In the genomic region with DNA sequence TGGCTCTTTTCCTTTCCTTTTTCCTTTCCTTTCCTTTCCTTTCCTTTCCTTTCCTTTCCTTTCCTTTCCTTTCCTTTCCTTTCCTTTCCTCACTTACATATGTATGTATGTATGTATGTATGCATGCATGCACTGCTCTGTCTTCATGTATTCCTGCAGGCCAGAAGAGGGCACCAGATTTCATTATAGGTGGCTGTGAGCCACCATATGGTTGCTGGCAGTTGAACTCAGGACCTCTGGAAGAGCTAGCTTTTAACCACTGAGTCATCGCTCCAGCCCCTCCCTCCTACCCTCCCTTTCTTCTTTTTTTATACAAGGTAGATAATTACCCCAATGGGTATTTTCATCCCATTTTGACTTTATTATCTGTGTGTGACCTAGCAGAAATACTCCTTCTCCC, we compare ENCODE assay signal across 23 mouse cellular contexts. TPM values are rescaled to one million over a fixed set of nuclear protein-coding genes. Genes with fewer than 3 reads are reported as not detected.
DNase-seq lines count a peak whose midpoint lies in the region; ATAC-seq and TF ChIP-seq lines count a peak whose summit lies in the region.
"Had no signal": no experiment of that assay in that cellular context is flagged by ENCODE, and none has a peak within 500 bp of the region (broad histone marks: within the 10 kb centered on the region; RNA-seq: fewer than 3 reads in every experiment).

No protein-coding gene starts in this region.

- H3K9me3 ChIP-seq in intestine, postnatal 0 days (ENCODE audit: control insufficient read depth) = no peaks in the 10 kb centered on the region
- H3K9me3 ChIP-seq in intestine, embryonic 15.5 days = no peaks in the 10 kb centered on the region
- no peaks in the 10 kb centered on the region for H3K9me3 ChIP-seq in CH12.LX (replicated peaks; ENCODE audit: low read length)
- H3K9me3 ChIP-seq in intestine, embryonic 16.5 days (ENCODE audit: control insufficient read depth, low read length) = no peaks in the 10 kb centered on the region
- H3K9me3 ChIP-seq: forebrain, embryonic 15.5 days; heart, embryonic 15.5 days; limb, embryonic 12.5 days had no signal

- peaks cover under 1% of the 10 kb centered on the region; the same call in 1 of the 2 replicates for H3K36me3 ChIP-seq in intestine, postnatal 0 days (ENCODE audit: control insufficient read depth, insufficient read depth)
- no peaks in the 10 kb centered on the region for H3K36me3 ChIP-seq in intestine, embryonic 15.5 days
- peaks cover 0 to 47% of the 10 kb centered on the region in 2 experiments for H3K36me3 ChIP-seq in CH12.LX (replicated peaks in 1 of 2; ENCODE audit: control insufficient read depth in 1 of 2, insufficient read depth in 1 of 2, low read length in 1 of 2)
- H3K36me3 ChIP-seq in intestine, embryonic 16.5 days (ENCODE audit: control insufficient read depth, insufficient read depth, low read length) = 0 out of 2 replicates have a peak, but pooled peaks cover 6% of the 10 kb centered on the region
- H3K36me3 ChIP-seq: forebrain, embryonic 15.5 days had no signal

- no peaks in the 10 kb centered on the region for H3K4me1 ChIP-seq in intestine, postnatal 0 days (replicated peaks; ENCODE audit: control insufficient read depth, insufficient read depth, low read length)
- no peaks in the 10 kb centered on the region for H3K4me1 ChIP-seq in intestine, embryonic 15.5 days (replicated peaks)
- peaks cover 0 to 20% of the 10 kb centered on the region in 2 experiments; a peak in 2 of 4 replicates for H3K4me1 ChIP-seq in CH12.LX (ENCODE audit: control insufficient read depth in 1 of 2, insufficient read depth in 2 of 2)
- H3K4me1 ChIP-seq in intestine, embryonic 16.5 days (ENCODE audit: control insufficient read depth, insufficient read depth, low read length) = no peaks in the 10 kb centered on the region
- H3K4me1 ChIP-seq: forebrain, embryonic 15.5 days; limb, embryonic 12.5 days had no signal

- no peak for ATAC-seq in intestine, postnatal 0 days
- ATAC-seq in intestine, embryonic 15.5 days = no peak
- ATAC-seq in megakaryocyte, adult 5-6 weeks (ENCODE audit: poor library complexity, severe bottlenecking) = no peak
- no peak for ATAC-seq in intestine, embryonic 16.5 days
- ATAC-seq: CD4-positive, CD25-positive, alpha-beta regulatory T cell, adult 4 months; forebrain, embryonic 15.5 days had no signal

- H3K4me2 ChIP-seq in intestine, postnatal 0 days (replicated peaks; ENCODE audit: low read depth) = no peak overlapping the region
- no peak overlapping the region for H3K4me2 ChIP-seq in intestine, embryonic 15.5 days (replicated peaks)
- H3K4me2 ChIP-seq in CH12.LX (ENCODE audit: insufficient read depth, low read depth, poor library complexity, severe bottlenecking) = no peak overlapping the region
- H3K4me2 ChIP-seq in intestine, embryonic 16.5 days (ENCODE audit: low read depth, low read length) = no peak overlapping the region
- H3K4me2 ChIP-seq: forebrain, embryonic 15.5 days; heart, embryonic 15.5 days; limb, embryonic 12.5 days had no signal

- DNase-seq in 3T3-L1 (ENCODE audit: low read depth, low spot score) = peak; percentile 29
- DNase-seq in CH12.LX (ENCODE audit: extremely low read depth) = no peak
- peak; percentile 42 for DNase-seq in ZHBTc4 (ENCODE audit: low read depth, low spot score)
- DNase-seq: cerebellum, adult 11 months; heart, adult 11 months; kidney, adult 11 months; kidney, postnatal 14 days; midbrain, embryonic 14.5 days; retina, postnatal 1 day; thymus, adult 18-20 months had no signal

- peak; percentile 18 for TF ChIP-seq RAD21 in CH12.LX (IDR thresholded peaks at IDR 0.05; ENCODE audit: low read depth, low read length)

- dilution Hi-C loops in CH12.LX (cut with MboI; ENCODE audit: extremely low pct_ligation_motif_present, extremely low pct_unique_long_range_greater_than_20kb, low sequenced_read_pairs) = no loop called here

- WGBS in intestine, postnatal 0 days = 97% methylated on average over 1 of the region's 1 CpGs
- WGBS in intestine, embryonic 15.5 days = 97% methylated on average over 1 of the region's 1 CpGs
- WGBS in intestine, embryonic 16.5 days = 96% methylated on average over 1 of the region's 1 CpGs

- in situ Hi-C loops in CH12.LX (cut with MboI; ENCODE audit: low pct_ligation_motif_present, low pct_unique_long_range_greater_than_20kb, low sequenced_read_pairs) = no loop called here

- peak; percentile 45 for TF ChIP-seq CTCF in intestine, postnatal 0 days (IDR thresholded peaks at IDR 0.05; ENCODE audit: low read depth)
- peak in 1 of 2 experiments; percentile 52; a peak in 2 of 4 replicates for TF ChIP-seq CTCF in CH12.LX (conservative IDR thresholded peaks at IDR 0.05 in 1 of 2, IDR thresholded peaks at IDR 0.05 in 1 of 2; ENCODE audit: low read depth in 2 of 2, low read length in 2 of 2)

- no peak for TF ChIP-seq POLR2A in CH12.LX (IDR thresholded peaks at IDR 0.05; ENCODE audit: low read depth, low read length)

- H3K27me3 ChIP-seq in intestine, postnatal 0 days (replicated peaks; ENCODE audit: control insufficient read depth, insufficient read depth, low read length) = no peaks in the 10 kb centered on the region
- no peaks in the 10 kb centered on the region for H3K27me3 ChIP-seq in intestine, embryonic 15.5 days (replicated peaks)
- no peaks in the 10 kb centered on the region for H3K27me3 ChIP-seq in CH12.LX (replicated peaks)
- H3K27me3 ChIP-seq in intestine, embryonic 16.5 days (replicated peaks; ENCODE audit: control insufficient read depth, insufficient read depth, low read length) = no peaks in the 10 kb centered on the region
- H3K27me3 ChIP-seq: forebrain, embryonic 15.5 days; heart, embryonic 15.5 days; limb, embryonic 12.5 days had no signal

- H3K4me3 ChIP-seq in intestine, postnatal 0 days (ENCODE audit: low read depth, low read length) = no peak overlapping the region
- no peak overlapping the region for H3K4me3 ChIP-seq in intestine, embryonic 15.5 days (replicated peaks)
- H3K4me3 ChIP-seq in CH12.LX (replicated peaks in 1 of 3; ENCODE audit: low read depth in 2 of 3, low read length in 2 of 3, poor library complexity in 1 of 3) = no peak overlapping the region
- no peak overlapping the region for H3K4me3 ChIP-seq in intestine, embryonic 16.5 days (ENCODE audit: low read length)
- H3K4me3 ChIP-seq: erythroblast, embryonic 14.5 days; forebrain, embryonic 15.5 days; heart, embryonic 15.5 days; limb, embryonic 12.5 days had no signal

- no peaks in the 10 kb centered on the region for H3K79me2 ChIP-seq in CH12.LX (replicated peaks; ENCODE audit: control insufficient read depth, extremely low read depth, insufficient read depth, poor library complexity, severe bottlenecking)

- no peak for TF ChIP-seq EP300 in CH12.LX (IDR thresholded peaks at IDR 0.05; ENCODE audit: low read length)

- H3K9ac ChIP-seq in intestine, postnatal 0 days (ENCODE audit: low read depth, low read length) = no peak overlapping the region
- H3K9ac ChIP-seq in intestine, embryonic 15.5 days = no peak overlapping the region
- H3K9ac ChIP-seq in CH12.LX (ENCODE audit: insufficient read depth, low read depth) = no peak overlapping the region
- H3K9ac ChIP-seq in intestine, embryonic 16.5 days (ENCODE audit: low read depth, low read length) = no peak overlapping the region
- H3K9ac ChIP-seq: forebrain, embryonic 15.5 days; heart, embryonic 15.5 days; limb, embryonic 12.5 days had no signal

- H3K27ac ChIP-seq in intestine, postnatal 0 days (ENCODE audit: low read depth, low read length) = no peak overlapping the region
- no peak overlapping the region for H3K27ac ChIP-seq in intestine, embryonic 15.5 days
- H3K27ac ChIP-seq in CH12.LX (ENCODE audit: insufficient read depth, low read depth) = no peak overlapping the region
- H3K27ac ChIP-seq in intestine, embryonic 16.5 days (ENCODE audit: low read length) = no peak overlapping the region
- H3K27ac ChIP-seq: forebrain, embryonic 15.5 days; heart, embryonic 15.5 days; limb, embryonic 12.5 days; macrophage had no signal

TF ChIP-seq in CH12.LX, 34 proteins besides CTCF, POLR2A, EP300 and RAD21:
- TF ChIP-seq CHD1 (IDR thresholded peaks at IDR 0.05; ENCODE audit: low read depth, low read length) (no peak), ZC3H11A (IDR thresholded peaks at IDR 0.05; ENCODE audit: low read depth, low read length) (no peak), GABPA (IDR thresholded peaks at IDR 0.05; ENCODE audit: insufficient replicate concordance, low read depth, low read length) (no peak), NRF1 (IDR thresholded peaks at IDR 0.05; ENCODE audit: low read depth, low read length) (no peak), HCFC1 (IDR thresholded peaks at IDR 0.05; ENCODE audit: low read depth, low read length) (no peak), JUN (IDR thresholded peaks at IDR 0.05; ENCODE audit: insufficient read depth, low read depth, low read length) (no peak), ZNF384 (IDR thresholded peaks at IDR 0.05; ENCODE audit: low read depth, low read length) (no peak)

RNA-seq across cellular contexts. Expression of a gene that starts 10.6 kb away (rescaled TPM):
- 5.5 and 6.4 TPM in 2 replicates for polyA plus RNA-seq in intestine, postnatal 0 days (2015; fragmentation: Nextera tagmentation; extraction: Ambion mirVana)
- polyA plus RNA-seq in intestine, embryonic 15.5 days (2015; fragmentation: Nextera tagmentation; extraction: Ambion mirVana) = 19.0 and 19.2 TPM in 2 replicates
- total RNA-seq in CH12.LX (2012; rRNA removed) (5.5 and 7.0 TPM in 2 replicates), CH12.LX (2014; rRNA removed) (5.8 and 6.5 TPM in 2 replicates)
- 7.7 and 9.3 TPM in 2 replicates for polyA plus RNA-seq in CH12.LX (2012; ENCODE audit: insufficient read length, low read depth)
- 5.9 and 12.6 TPM in 2 replicates for total RNA-seq in megakaryocyte, adult 5-6 weeks (2015)
- 6.2 and 10.8 TPM in 2 replicates for total RNA-seq in megakaryocyte, adult 5-6 weeks (2017)
- 17.1 and 19.6 TPM in 2 replicates for polyA plus RNA-seq in intestine, embryonic 16.5 days (2015; fragmentation: Nextera tagmentation; extraction: Ambion mirVana)

RNA-seq across cellular contexts. Expression of a gene that starts 30.9 kb away (rescaled TPM):
- polyA plus RNA-seq in intestine, postnatal 0 days (2015; fragmentation: Nextera tagmentation; extraction: Ambion mirVana) = 0.96 and 1.1 TPM in 2 replicates
- polyA plus RNA-seq in intestine, embryonic 15.5 days (2015; fragmentation: Nextera tagmentation; extraction: Ambion mirVana) = 1.9 and 2.0 TPM in 2 replicates
- not detected in 2 replicates for total RNA-seq in CH12.LX (2012; rRNA removed)
- total RNA-seq in CH12.LX (2014; rRNA removed) = not detected in 2 replicates
- polyA plus RNA-seq in CH12.LX (2012; ENCODE audit: insufficient read length, low read depth) = not detected in 2 replicates
- not detected in 2 replicates for total RNA-seq in megakaryocyte, adult 5-6 weeks (2015)
- total RNA-seq in megakaryocyte, adult 5-6 weeks (2017) = not detected in 2 replicates
- polyA plus RNA-seq in intestine, embryonic 16.5 days (2015; fragmentation: Nextera tagmentation; extraction: Ambion mirVana) = 1.4 TPM in 2 replicates
- total RNA-seq: common myeloid progenitor, adult 5-6 weeks; gastrocnemius, adult 18-20 months had no signal
- polyA plus RNA-seq: CD4-positive, CD25-positive, alpha-beta regulatory T cell, adult 4 months; erythroblast, embryonic 14.5 days; forebrain, embryonic 15.5 days; heart, embryonic 15.5 days; limb, embryonic 12.5 days; liver, embryonic 16.5 days; macrophage; midbrain, embryonic 14.5 days had no signal

RNA-seq across cellular contexts. Expression of a gene that starts 59.7 kb away (rescaled TPM):
- 8.1 and 9.9 TPM in 2 replicates for polyA plus RNA-seq in intestine, postnatal 0 days (2015; fragmentation: Nextera tagmentation; extraction: Ambion mirVana)
- 27.4 and 30.4 TPM in 2 replicates for polyA plus RNA-seq in intestine, embryonic 15.5 days (2015; fragmentation: Nextera tagmentation; extraction: Ambion mirVana)
- total RNA-seq in CH12.LX (2012; rRNA removed) (18.3 and 23.3 TPM in 2 replicates), CH12.LX (2014; rRNA removed) (19.8 and 21.2 TPM in 2 replicates)
- polyA plus RNA-seq in CH12.LX (2012; ENCODE audit: insufficient read length, low read depth) = 25.4 and 26.2 TPM in 2 replicates
- 18.6 and 20.9 TPM in 2 replicates for total RNA-seq in megakaryocyte, adult 5-6 weeks (2015)
- total RNA-seq in megakaryocyte, adult 5-6 weeks (2017) = 25.1 and 25.8 TPM in 2 replicates
- polyA plus RNA-seq in intestine, embryonic 16.5 days (2015; fragmentation: Nextera tagmentation; extraction: Ambion mirVana) = 25.5 and 28.2 TPM in 2 replicates
